Mouse (Mus musculus) B cell, adult 67 days (primary cell): ENCODE data around the gene Secisbp2. TPM values are rescaled to one million over a fixed set of nuclear protein-coding genes. Genes with fewer than 3 reads are reported as not detected.

Experiments
- total RNA-seq, 2 experiments: library from RNA; stranded (reverse); gene quantifications; 4 replicates each; pipeline ENCODE4 v1.2.4; 2023

The Secisbp2 gene
- 10 to 100 TPM; 67.5 to 68.1 TPM for total RNA-seq

DNA sequence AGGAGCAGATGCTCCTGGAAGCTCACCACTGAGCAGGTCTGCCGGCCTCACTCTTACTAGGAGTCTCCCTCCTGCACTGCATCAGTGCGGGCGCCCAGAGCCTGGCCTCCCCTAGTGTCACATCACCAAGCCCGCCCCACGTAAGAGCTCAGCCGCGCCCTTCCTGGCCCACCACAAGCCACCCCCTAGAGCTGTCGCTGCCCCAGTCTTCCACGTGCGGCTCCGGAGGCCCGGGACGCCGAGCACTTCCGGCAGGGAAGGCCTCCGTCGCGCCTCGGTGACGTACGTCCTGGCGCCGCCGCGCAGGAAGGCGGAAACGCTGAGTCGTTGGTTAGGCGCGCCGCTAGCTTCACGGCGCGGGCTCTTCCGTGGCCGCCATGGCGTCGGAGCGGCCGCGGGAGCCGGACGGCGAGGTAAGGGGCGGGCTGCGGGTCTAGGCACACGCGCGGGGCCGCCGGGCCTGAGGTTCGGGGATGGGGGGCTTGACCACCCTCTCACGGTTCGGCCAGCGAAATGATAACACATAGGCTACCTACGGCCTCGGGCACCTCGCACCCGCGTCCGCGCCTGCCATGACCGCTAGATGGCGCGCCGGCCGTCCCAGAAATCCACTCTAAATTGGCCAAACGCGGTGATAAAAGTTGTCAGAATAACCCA is at the start of gene Secisbp2:
TSS of gene Secisbp2 (plus strand) at position 290 of the 657 bp plus-strand sequence.

DNA sequence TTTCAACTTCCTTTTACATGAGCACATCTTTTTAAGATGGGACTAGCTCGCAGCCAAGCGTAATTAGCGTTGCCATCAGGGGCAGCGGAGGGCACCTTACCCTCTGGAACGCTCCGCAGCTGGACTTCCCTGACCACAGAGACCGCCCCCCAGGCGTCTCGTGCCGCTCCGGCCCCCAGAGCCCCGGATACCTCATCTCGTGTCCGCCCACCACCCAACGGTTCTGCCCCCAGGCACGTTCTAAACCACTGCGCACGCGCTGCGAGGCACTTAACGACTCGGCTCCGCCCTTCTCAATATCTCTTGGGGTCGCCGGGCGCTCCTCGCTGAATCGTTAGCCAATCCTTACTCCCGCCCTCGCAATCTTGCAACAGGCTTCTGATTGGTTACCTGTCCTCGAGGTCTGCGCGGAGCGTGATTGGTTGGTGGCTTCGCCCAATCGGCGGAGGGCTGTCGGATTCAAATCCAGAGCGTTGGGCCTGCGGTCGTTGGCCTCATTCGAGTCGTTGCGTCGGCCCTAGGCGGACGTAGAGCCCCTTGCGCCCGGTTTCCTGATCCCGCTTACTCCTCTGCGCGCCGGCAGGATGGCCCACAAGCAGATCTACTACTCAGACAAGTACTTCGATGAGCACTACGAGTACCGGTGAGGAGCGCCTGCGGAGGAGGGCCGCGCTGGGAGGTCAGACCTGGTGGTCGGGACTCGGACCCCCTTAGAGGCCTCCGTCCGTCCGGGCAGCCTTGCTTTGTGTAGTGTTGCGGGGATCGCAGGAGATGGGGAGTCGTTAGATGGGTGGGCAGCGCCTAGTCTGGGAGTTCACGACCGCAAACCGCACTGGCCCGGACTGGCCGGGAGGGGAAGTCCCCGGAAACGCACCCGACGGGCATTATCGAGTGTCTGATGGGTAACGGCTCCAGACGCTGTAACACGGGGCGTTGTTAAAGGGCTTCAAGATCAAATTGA is 6.4 kb upstream of the Secisbp2 start, which contains the start of gene Cks2:
TSS of gene Cks2 (plus strand) at position 404 of the 961 bp plus-strand sequence.

Other genes starting within 250 kb of the Secisbp2 start
- gene S1pr3, start 243.1 kb upstream of the Secisbp2 start, total RNA-seq: 10 to 100 TPM; 83.2 to 87.8 TPM
- gene Shc3, start 82.3 kb upstream of the Secisbp2 start, total RNA-seq: not detected
- gene Cks2, start 6.5 kb upstream of the Secisbp2 start, total RNA-seq: 10 to 100 TPM; 28.2 to 31.2 TPM
- 100 to 1,000 TPM; 220 to 243 TPM for gene Sema4d, start 142.1 kb downstream of the Secisbp2 start, total RNA-seq
- 10 to 100 TPM; 23.7 to 50.6 TPM for gene Gadd45g, start 195.0 kb downstream of the Secisbp2 start, total RNA-seq